Mouse (Mus musculus) ES-E14 (cell line): ENCODE measurements at regions not wholly inside any gene's neighbourhood (a gene's known extent, or its start where the extent isn't known, plus 50 kb on each side); places are given as distances from the start of the nearest gene placed in this dataset.

ENCODE experiments used
- HCFC1 ChIP-seq: IDR thresholded peaks from 2 replicates; pipeline ENCODE4 v1.6.1; 2012; ENCODE audit warnings: low read length, inconsistent platforms, borderline replicate concordance; ENCODE audit not compliant: insufficient read depth
- MAFK ChIP-seq: IDR thresholded peaks from 2 replicates; pipeline ENCODE4 v1.6.1; 2014; ENCODE audit warnings: mild to moderate bottlenecking, low read depth, low read length, inconsistent platforms; ENCODE audit not compliant: insufficient read depth
- ZC3H11A ChIP-seq: IDR thresholded peaks from 2 replicates; pipeline ENCODE4 v1.6.1; 2012; ENCODE audit warnings: low read depth, mild to moderate bottlenecking, inconsistent platforms, low read length, borderline replicate concordance
- ZNF384 ChIP-seq: IDR thresholded peaks from 2 replicates; pipeline ENCODE4 v1.6.1; 2012; ENCODE audit warnings: low read depth, low read length, inconsistent platforms

DNA sequence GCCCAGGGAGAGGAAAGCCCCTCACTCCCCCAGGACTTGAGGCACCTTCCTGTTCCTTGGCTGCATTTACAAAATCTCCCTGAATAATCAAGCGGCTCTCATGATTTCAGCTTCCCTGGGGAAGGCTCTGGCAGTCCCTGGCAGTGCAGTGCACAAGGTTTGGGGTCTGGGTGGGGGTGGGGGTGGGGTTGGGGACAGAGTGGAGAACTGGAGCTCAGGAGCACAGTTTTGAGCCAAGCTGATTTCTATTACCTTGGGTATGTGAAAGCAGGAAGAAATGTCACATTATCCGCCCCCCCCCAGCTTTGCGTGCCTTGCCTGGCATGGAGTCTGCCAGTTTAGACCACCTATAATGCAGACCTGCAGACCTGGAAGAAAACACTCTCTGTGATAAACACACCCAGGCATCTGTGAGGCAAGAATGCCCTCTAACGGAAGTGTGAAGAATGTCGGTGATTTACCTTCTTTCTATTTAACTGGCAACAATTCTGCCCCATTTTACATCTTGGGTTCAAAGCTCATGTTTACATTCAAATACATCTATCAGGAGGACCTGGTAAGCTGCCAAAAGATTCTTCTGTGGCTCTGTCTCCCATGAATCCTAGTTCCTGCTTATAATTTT, 93.9 kb upstream of the Far2 start:
- no peak for TF ChIP-seq HCFC1
- TF ChIP-seq MAFK: no peak
- TF ChIP-seq ZNF384: no peak
- no peak for TF ChIP-seq ZC3H11A
